Mouse (Mus musculus) heart, embryonic 14.5 days (tissue): ENCODE data around the gene Rps11. TPM values are rescaled to one million over a fixed set of nuclear protein-coding genes. Genes with fewer than 3 reads are reported as not detected.
"Not testable (repeated sequence)": the region's sequence is repeated elsewhere in the genome, so short reads cannot be mapped to it uniquely, and the experiment has no call there.

Source experiments
- ATAC-seq: fragments of 200-750 bp; cut with Nextera tagmentation; 2 replicates; pipeline ENCODE4 v1.8.0; 2017; ENCODE audit warnings: low read depth, moderate TSS enrichment; ENCODE audit not compliant: insufficient number of reproducible peaks, insufficient read depth, low FRiP score
- H3K27ac ChIP-seq, 2 experiments: fragments of 200-500 bp in 1 of 2; fragments of 300-500 bp in 1 of 2; sonication (generic) in 1 of 2; replicated peaks in 1 of 2; 2 replicates each; pipeline ENCODE4 v1.5.1; 2012 to 2014; ENCODE audit warnings: low read depth in 2 of 2, low read length in 2 of 2, control low read depth in 1 of 2, mild to moderate bottlenecking in 1 of 2, mixed read lengths in 1 of 2; ENCODE audit not compliant: control insufficient read depth in 1 of 2, insufficient read depth in 1 of 2
- H3K27me3 ChIP-seq: fragments of 300-500 bp; sonication (generic); 2 replicates; pipeline ENCODE4 v1.6.1; 2014; ENCODE audit warnings: mild to moderate bottlenecking, low read length, control low read depth; ENCODE audit not compliant: control insufficient read depth, insufficient read depth
- H3K36me3 ChIP-seq: fragments of 300-500 bp; sonication (generic); 2 replicates; pipeline ENCODE4 v1.6.1; 2014; ENCODE audit warnings: mild to moderate bottlenecking, control low read depth, low read length, mixed read lengths; ENCODE audit not compliant: control insufficient read depth, insufficient read depth
- H3K4me1 ChIP-seq, 2 experiments: fragments of 200-500 bp in 1 of 2; fragments of 300-500 bp in 1 of 2; sonication (generic) in 1 of 2; 2 replicates each; pipeline ENCODE4 v1.6.1; 2012 to 2014; ENCODE audit warnings: low read length in 2 of 2, control low read depth in 1 of 2, mixed read lengths in 1 of 2; ENCODE audit not compliant: control insufficient read depth in 2 of 2, insufficient read depth in 2 of 2
- H3K4me2 ChIP-seq: fragments of 300-500 bp; sonication (generic); 2 replicates; pipeline ENCODE4 v1.6.1; 2014; ENCODE audit warnings: mild to moderate bottlenecking, low read length
- H3K4me3 ChIP-seq, 2 experiments: fragments of 200-500 bp in 1 of 2; fragments of 300-500 bp in 1 of 2; sonication (generic) in 1 of 2; 2 replicates each; pipeline ENCODE4 v1.5.1; 2012 to 2014; ENCODE audit warnings: low read length in 2 of 2, mild to moderate bottlenecking in 2 of 2, control low read depth in 1 of 2, low read depth in 1 of 2, moderate library complexity in 1 of 2; ENCODE audit not compliant: control insufficient read depth in 1 of 2, insufficient read depth in 1 of 2
- H3K9ac ChIP-seq: fragments of 300-500 bp; sonication (generic); 2 replicates; pipeline ENCODE4 v1.6.1; 2014; ENCODE audit warnings: mild to moderate bottlenecking, low read length
- H3K9me3 ChIP-seq: fragments of 300-500 bp; sonication (generic); 2 replicates; pipeline ENCODE4 v1.6.1; 2016; ENCODE audit warnings: low read length, control low read depth; ENCODE audit not compliant: control insufficient read depth
- WGBS: fragments of 180-500 bp; shearing (Covaris S2); extraction: QIAGEN DNeasy Blood & Tissue Kit; methylation state at CpG from one replicate; pipeline ENCODE4 v1.1.7; 2014; 5-methylcytosine and 5-hydroxymethylcytosine counted together
- polyA plus RNA-seq: library from polyadenylated mRNA; unstranded; fragments of >200 nt; fragmentation: Nextera tagmentation; extraction: Ambion mirVana; gene quantifications from 2 replicates; pipeline ENCODE4 v1.2.1, GENCODE M21; 2014

Rps11 gene
- polyA plus RNA-seq, 1 experiment from 2014 or later, result 1,103 TPM

DNA sequence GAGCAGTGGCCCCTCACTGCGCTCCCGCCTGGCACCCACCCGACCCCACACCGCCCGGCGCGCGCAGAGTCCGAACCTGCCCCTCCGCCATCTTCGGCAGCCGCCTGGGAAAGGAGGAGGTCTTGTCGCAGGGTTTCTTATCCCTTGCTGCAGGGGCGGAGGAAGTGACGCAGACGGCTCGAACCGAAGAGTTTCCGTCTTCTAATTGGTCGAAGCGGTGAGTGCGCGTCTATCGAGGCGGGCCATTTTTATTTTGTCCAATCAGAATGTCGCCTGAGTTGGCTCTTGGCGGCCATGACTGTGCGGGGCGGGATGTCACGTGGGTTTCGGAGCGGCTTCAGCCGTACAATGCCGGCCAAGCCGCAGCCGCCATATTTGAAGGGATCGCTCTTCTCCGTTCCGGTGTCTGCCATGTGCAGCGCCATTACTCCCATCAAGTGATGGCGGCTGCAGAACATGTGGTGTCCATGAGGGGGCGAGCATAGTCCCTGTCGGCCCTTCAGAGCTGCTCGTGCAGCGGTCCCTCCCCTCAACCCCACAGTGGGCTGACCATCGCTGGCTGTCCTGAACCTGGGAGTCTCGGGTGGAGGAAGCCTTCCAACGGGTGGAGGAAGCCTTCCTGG lies 4.5 kb upstream of the Rps11 start, which contains the start of gene Rpl13a:
Gene Rpl13a, minus strand, starts transcription at position 138 of the 623 bp plus-strand sequence.
- peaks cover 29% of the 10 kb centered on the region for H3K36me3 ChIP-seq
- peak within 1 kb of the TSS; percentile 92 for H3K4me2 ChIP-seq
- H3K4me3 ChIP-seq, result peak within 1 kb of the TSS; percentile 65 to 93
- no peaks in the 10 kb centered on the region for H3K27me3 ChIP-seq
- peak within 1 kb of the TSS; percentile 99 for H3K9ac ChIP-seq
- ATAC-seq, result peak; percentile 92
- peaks cover 20 to 25% of the 10 kb centered on the region in 2 experiments for H3K4me1 ChIP-seq
- H3K27ac ChIP-seq, result peak within 1 kb of the TSS; percentile 92 to 95
- no peaks in the 10 kb centered on the region for H3K9me3 ChIP-seq
- under 1% methylated on average over 48 of the region's 48 CpGs for WGBS

DNA sequence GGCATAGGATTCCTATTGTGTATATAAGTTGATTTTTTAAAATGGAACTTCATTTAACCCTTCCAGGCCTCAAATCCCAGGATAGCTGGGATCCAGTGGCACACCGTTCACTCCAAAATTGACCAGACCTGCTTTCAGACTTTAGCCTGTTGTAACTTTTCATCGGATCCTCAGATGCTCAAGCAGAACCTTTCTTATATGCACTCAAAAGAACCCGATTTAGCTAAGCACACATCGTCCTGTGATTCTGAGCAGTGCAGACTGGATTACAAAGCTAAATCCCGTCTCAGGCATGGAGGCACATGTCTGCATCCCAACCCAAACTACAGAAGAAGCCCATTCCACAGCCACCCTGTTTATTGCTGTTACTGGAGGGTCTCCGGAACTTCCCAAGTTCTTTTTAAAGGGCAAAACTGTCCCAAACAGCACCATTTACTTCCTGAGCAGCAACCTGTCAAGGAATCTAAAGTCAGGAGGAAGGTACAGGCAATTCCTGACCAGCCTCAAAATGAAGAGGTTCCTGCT lies 3.5 kb upstream of the Rps11 start:
- no peak for ATAC-seq
- Histone ChIP-seq H3K9ac (peak overlapping the region; percentile 99), H3K9me3 (no peaks in the 10 kb centered on the region), H3K27ac (peak overlapping the region; percentile 84 to 91), H3K27me3 (no peaks in the 10 kb centered on the region), H3K4me3 (peak overlapping the region; percentile 65 to 93), H3K4me1 (peaks cover 24 to 32% of the 10 kb centered on the region in 2 experiments), H3K4me2 (peak overlapping the region; percentile 92), H3K36me3 (peaks cover 35% of the 10 kb centered on the region)
- WGBS, result 3% methylated on average over 6 of the region's 6 CpGs

DNA sequence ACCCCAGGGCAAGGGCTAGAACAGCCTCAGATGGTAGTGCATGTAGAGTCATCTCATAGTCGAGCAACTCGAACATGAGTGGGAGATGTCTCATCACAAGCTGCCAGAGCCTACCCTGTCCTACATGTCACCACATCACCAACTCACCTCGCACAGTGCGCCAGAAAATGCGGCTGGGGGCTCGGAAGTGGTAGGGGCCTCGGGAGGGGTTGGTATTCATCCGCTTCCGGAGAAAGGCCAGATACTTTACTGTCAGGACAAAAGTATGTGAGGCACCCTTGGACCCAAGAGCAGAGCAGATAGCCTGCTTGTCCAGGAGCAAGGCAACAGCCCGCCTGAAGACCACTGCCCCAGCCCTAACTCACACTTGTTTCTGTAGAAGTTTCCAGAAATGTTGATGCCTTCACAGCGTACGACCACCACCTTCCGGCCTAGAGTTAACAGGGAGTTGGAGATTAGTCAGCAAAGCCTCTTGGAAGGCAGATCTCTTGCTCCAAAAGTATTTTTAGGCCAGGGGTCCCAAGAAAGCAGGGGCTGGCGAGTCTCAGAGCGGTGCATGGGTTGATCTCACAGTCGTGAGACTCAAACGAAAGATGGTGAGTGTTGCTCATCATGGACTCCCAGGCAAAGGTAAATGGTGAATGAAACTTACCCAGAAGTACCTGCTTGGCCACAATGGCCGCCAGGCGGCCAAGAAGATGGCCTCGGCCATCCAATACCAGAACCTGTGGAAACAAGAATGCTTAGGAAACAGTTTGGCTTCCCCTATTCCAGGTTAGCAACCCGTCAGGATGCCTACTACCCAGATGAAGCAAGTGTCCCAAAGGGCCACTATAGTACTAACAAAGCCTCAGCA lies 2.8 kb upstream of the Rps11 start:
- peak overlapping the region; percentile 65 to 93 for H3K4me3 ChIP-seq
- H3K9me3 ChIP-seq, result no peaks in the 10 kb centered on the region
- H3K9ac ChIP-seq, result peak overlapping the region; percentile 99
- peaks cover 42% of the 10 kb centered on the region for H3K36me3 ChIP-seq
- H3K4me2 ChIP-seq, result peak overlapping the region; percentile 92
- peaks cover 24 to 37% of the 10 kb centered on the region in 2 experiments for H3K4me1 ChIP-seq
- 23% methylated on average over 21 of the region's 21 CpGs for WGBS
- no peaks in the 10 kb centered on the region for H3K27me3 ChIP-seq
- peak overlapping the region; percentile 84 to 91 for H3K27ac ChIP-seq
- ATAC-seq, result no peak

DNA sequence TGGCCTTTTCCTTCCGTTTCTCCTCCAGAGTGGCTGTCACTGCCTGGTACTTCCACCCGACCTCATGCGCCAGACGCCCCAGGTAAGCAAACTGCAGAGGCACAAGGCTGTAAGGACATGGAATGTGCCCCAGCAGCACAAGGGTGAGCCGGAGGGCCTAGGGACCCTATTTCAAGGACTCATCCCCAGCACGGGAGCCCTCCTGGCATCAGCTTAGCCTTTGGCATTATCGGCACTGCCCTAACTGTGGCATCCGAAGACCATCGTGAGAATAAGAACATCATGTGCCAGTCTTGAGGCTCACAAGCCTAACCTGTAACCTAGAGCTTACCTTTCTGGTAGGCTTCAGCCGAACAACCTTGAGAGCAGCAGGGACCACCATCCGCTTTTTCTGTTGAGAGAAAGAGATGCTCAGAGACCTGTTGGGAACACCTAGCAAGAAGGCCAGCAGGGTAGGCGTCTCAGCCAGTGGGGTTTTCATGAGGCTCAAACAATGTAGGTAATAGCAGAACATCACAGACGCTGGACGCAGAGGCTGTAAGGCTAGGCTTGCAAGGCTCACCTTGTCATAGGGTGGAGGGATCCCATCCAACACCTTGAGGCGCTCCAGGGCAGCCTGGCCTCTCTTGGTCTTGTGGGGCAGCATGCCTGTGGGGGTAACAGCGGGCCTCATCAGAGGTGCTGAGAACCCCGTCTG lies 2.1 kb upstream of the Rps11 start:
- H3K4me2 ChIP-seq, result peak overlapping the region; percentile 92
- no peaks in the 10 kb centered on the region for H3K9me3 ChIP-seq
- H3K4me1 ChIP-seq, result peaks cover 24 to 40% of the 10 kb centered on the region in 2 experiments
- WGBS, result 74% methylated on average over 17 of the region's 17 CpGs
- peak overlapping the region; percentile 84 to 91; a peak in 3 of 4 replicates for H3K27ac ChIP-seq
- peaks cover 49% of the 10 kb centered on the region for H3K36me3 ChIP-seq
- H3K9ac ChIP-seq, result peak overlapping the region; percentile 99
- H3K27me3 ChIP-seq, result no peaks in the 10 kb centered on the region
- ATAC-seq, result no peak
- H3K4me3 ChIP-seq, result peak overlapping the region; percentile 65 to 93

DNA sequence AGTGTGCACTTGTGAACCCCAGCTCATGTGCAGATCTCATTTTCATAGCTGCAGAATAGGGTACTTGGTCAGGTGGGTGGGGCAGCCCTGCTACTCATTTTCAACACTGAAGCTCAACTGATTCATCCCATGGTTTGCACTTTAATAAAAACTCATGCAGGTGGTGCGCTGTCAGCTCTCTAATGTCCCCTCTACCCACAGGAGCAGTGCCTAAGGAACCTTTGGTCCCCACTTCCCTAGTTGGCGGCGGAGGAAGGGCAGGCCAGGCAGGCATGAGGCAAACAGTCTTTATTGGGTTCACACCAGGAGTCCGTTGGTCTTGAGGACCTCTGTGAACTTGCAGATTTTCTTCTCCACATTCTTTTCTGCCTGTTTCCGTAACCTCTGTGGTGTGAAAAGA lies 1.4 kb upstream of the Rps11 start:
- H3K4me2 ChIP-seq, H3K27me3 ChIP-seq, H3K4me3 ChIP-seq, H3K9ac ChIP-seq, ATAC-seq, H3K9me3 ChIP-seq: not testable (repeated sequence)
- Histone ChIP-seq H3K36me3 (peaks cover 56% of the 10 kb centered on the region), H3K4me1 (peaks cover 24 to 40% of the 10 kb centered on the region in 2 experiments), H3K27ac (peak overlapping the region in 1 of 2 experiments; percentile 77; a peak in 1 of 4 replicates)
- 70% methylated on average over 5 of the region's 5 CpGs for WGBS

DNA sequence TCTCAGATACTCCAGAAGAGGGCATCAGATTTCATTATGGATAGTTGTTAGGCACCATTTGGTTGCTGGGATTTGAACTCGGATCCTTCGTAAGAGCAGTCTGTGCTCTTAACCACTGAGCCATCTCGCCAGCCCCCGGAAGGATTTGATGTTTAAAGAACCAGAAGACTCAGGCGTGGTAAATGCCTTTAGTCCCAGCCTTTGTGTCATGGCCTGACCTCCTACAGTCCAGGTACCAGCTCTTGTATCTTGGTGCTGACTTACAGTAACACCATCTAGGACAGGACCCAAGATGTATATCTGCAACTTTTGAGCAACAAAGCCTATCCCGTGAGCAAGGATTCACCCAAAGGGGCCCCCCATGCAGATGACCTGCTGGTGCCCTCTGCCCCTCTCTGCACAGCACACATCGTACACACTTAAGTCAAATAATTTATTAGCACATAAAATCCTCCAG lies 933 bp upstream of the Rps11 start:
- peaks cover 60% of the 10 kb centered on the region for H3K36me3 ChIP-seq
- H3K9ac ChIP-seq, result no peak overlapping the region
- H3K4me3 ChIP-seq, result no peak overlapping the region

DNA sequence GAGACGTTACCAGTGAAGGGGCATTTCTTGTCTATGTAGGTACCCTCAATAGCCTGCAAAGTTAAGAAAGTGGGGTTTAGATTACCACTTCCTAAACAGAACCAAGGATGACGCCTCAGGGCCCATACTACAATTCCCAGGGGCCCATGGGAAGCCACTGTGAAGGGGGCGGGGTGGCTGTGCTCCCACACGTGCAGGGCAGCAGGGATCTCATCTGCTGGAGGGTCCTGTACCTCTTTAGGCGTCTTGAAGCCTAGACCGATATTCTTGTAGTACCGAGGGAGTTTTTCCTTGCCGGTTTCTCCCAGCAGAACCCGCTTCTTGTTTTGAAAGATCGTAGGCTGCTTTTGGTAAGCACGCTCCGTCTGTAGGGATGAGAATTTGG lies 1.1 kb downstream of the Rps11 start:
- H3K9me3 ChIP-seq, result no peaks in the 10 kb centered on the region
- WGBS, result 21% methylated on average over 12 of the region's 12 CpGs
- peak overlapping the region; percentile 99 for H3K9ac ChIP-seq
- peaks cover 78% of the 10 kb centered on the region for H3K36me3 ChIP-seq
- H3K4me3 ChIP-seq, result peak overlapping the region; percentile 81 to 89
- no peak for ATAC-seq
- peaks cover 19 to 33% of the 10 kb centered on the region in 2 experiments for H3K4me1 ChIP-seq
- H3K4me2 ChIP-seq, result peak overlapping the region; percentile 71
- H3K27me3 ChIP-seq, result no peaks in the 10 kb centered on the region
- H3K27ac ChIP-seq, result peak overlapping the region; percentile 81 to 85; a peak in 3 of 4 replicates

More for the DNA sequence above, 933 bp upstream of the Rps11 start:
- Histone ChIP-seq H3K27ac (peak overlapping the region; percentile 5 to 77; a peak in 1 of 4 replicates), H3K4me1 (peaks cover 24 to 40% of the 10 kb centered on the region in 2 experiments), H3K27me3 (no peaks in the 10 kb centered on the region), H3K4me2 (peak overlapping the region; percentile 47), H3K9me3 (no peaks in the 10 kb centered on the region)
- 29% methylated on average over 7 of the region's 7 CpGs for WGBS
- no peak for ATAC-seq
